Mouse (Mus musculus) left cerebral cortex, postnatal 4 days (tissue): ENCODE measurements around the gene Smc1b. TPM values are rescaled to one million over a fixed set of nuclear protein-coding genes. Genes with fewer than 3 reads are reported as not detected.
"Not testable (repeated sequence)": the region's sequence is repeated elsewhere in the genome, so short reads cannot be mapped to it uniquely, and the experiment has no call there.

Experiments
- DNase-seq: peaks from one replicate; pipeline ENCODE4 v3.0.0-alpha.2; 2022
- intact Hi-C: fragments of 180-260 bp; cut with DNase I; formaldehyde crosslinking; loops from one replicate; pipeline ENCODE4 v1.15.1; 2025
- total RNA-seq, 2 experiments: library from RNA; stranded (reverse); gene quantifications; 2 replicates each; pipeline ENCODE4 v1.2.3; 2021

Smc1b gene
- total RNA-seq, 2 experiments from 2014 or later = 0.08 to 0.16 TPM

- DNase-seq = no peak
- intact Hi-C loops = no loop called here
Observed at GRCm38 (mm10) chr15:85141290-85141689, 9.5 kb upstream of the Smc1b start.

- intact Hi-C loops = no loop called here
- DNase-seq = no peak
Observed at GRCm38 (mm10) chr15:85135143-85135542, 3.4 kb upstream of the Smc1b start.

- no peak for DNase-seq
Observed at GRCm38 (mm10) chr15:85132193-85132520, 393 bp upstream of the Smc1b start.

GRCm38 (mm10) chr15:85085641-85086040 is 46.1 kb downstream of the Smc1b start:
- intact Hi-C loops = no loop called here
- no peak for DNase-seq

More at GRCm38 (mm10) chr15:85132193-85132520, 393 bp upstream of the Smc1b start:
- intact Hi-C loops = no loop called here

- intact Hi-C loops = no loop called here
- DNase-seq = no peak
Observed at GRCm38 (mm10) chr15:85072651-85073050, 59.1 kb downstream of the Smc1b start.

- intact Hi-C loops = no loop called here
- peak; percentile 23 for DNase-seq
Observed at GRCm38 (mm10) chr15:85070561-85070960, 61.2 kb downstream of the Smc1b start.

GRCm38 (mm10) chr15:85063421-85063820 is 68.3 kb downstream of the Smc1b start:
- intact Hi-C loops = no loop called here
- no peak for DNase-seq

- no peak for DNase-seq
- intact Hi-C loops = loop anchor here (10.0 kb wide), 1 partner anchor 120 kb away; no protein-coding TSS in a partner anchor
Observed at GRCm38 (mm10) chr15:85055186-85055585, 76.6 kb downstream of the Smc1b start.

GRCm38 (mm10) chr15:85054098-85054497 is 77.7 kb downstream of the Smc1b start:
- intact Hi-C loops = loop anchor here (10.0 kb wide), 1 partner anchor 119 kb away; no protein-coding TSS in a partner anchor
- DNase-seq = no peak

GRCm38 (mm10) chr15:85049758-85050157 is 82.0 kb downstream of the Smc1b start:
- DNase-seq = no peak
- intact Hi-C loops = loop anchor here (10.0 kb wide), 1 partner anchor 115 kb away; no protein-coding TSS in a partner anchor

- DNase-seq = no peak
- intact Hi-C loops = no loop called here
Observed at GRCm38 (mm10) chr15:85047865-85048264, 83.9 kb downstream of the Smc1b start.

GRCm38 (mm10) chr15:85046230-85046950 is 85.4 kb downstream of the Smc1b start:
- intact Hi-C loops = no loop called here

GRCm38 (mm10) chr15:85043761-85044160 is 88.0 kb downstream of the Smc1b start:
- intact Hi-C loops = loop anchor here (5.0 kb wide), 1 partner anchor 41 kb away; no protein-coding TSS in a partner anchor
- no peak for DNase-seq

More at GRCm38 (mm10) chr15:85046230-85046950, 85.4 kb downstream of the Smc1b start:
- DNase-seq = no peak

- DNase-seq = no peak
- intact Hi-C loops = loop anchor here (5.0 kb wide), 1 partner anchor 41 kb away; no protein-coding TSS in a partner anchor
Observed at GRCm38 (mm10) chr15:85043116-85043515, 88.6 kb downstream of the Smc1b start.

- intact Hi-C loops = loop anchor here (5.0 kb wide), 1 partner anchor 40 kb away; no protein-coding TSS in a partner anchor
- DNase-seq = peak; percentile 61
Observed at GRCm38 (mm10) chr15:85042361-85042954, 89.3 kb downstream of the Smc1b start.

- intact Hi-C loops = loop anchor here (5.0 kb wide), 1 partner anchor 39 kb away; no protein-coding TSS in a partner anchor
- DNase-seq = no peak
Observed at GRCm38 (mm10) chr15:85041546-85042225, 90.1 kb downstream of the Smc1b start.

- intact Hi-C loops = no loop called here
- DNase-seq = no peak
Observed at GRCm38 (mm10) chr15:85037343-85037690, 94.4 kb downstream of the Smc1b start.

GRCm38 (mm10) chr15:85036566-85037342 is 95.0 kb downstream of the Smc1b start:
- intact Hi-C loops = no loop called here
- peak; percentile 98 for DNase-seq

- intact Hi-C loops, DNase-seq: not testable (repeated sequence)
Observed at GRCm38 (mm10) chr15:85033916-85034315, 97.8 kb downstream of the Smc1b start.

GRCm38 (mm10) chr15:85031866-85032265 is 99.9 kb downstream of the Smc1b start:
- intact Hi-C loops = no loop called here
- DNase-seq = peak; percentile 73

GRCm38 (mm10) chr15:85030643-85031042 is 101.1 kb downstream of the Smc1b start:
- intact Hi-C loops, DNase-seq: not testable (repeated sequence)
